Mouse (Mus musculus): Measurements from ENCODE around the gene Spock3.

- TF ChIP-seq CTCF (IDR thresholded peaks at IDR 0.05; ENCODE audit: low read depth, low read length) (no peak), POLR2A (IDR thresholded peaks at IDR 0.05; ENCODE audit: extremely low read depth, insufficient read depth, low read length) (no peak)
These were observed 230.5 kb downstream of the Spock3 start for GRCm38 (mm10) chr8:63181272-63181671.

Data from liver, adult 2 months (tissue).